Mouse (Mus musculus) liver, embryonic 13.5 days (tissue): ENCODE measurements around the gene Ccdc34. TPM values are rescaled to one million over a fixed set of nuclear protein-coding genes. Genes with fewer than 3 reads are reported as not detected.

Source experiments
- ATAC-seq: fragments of 200-750 bp; cut with Nextera tagmentation; 2 replicates; pipeline ENCODE4 v1.8.0; 2017; ENCODE audit warnings: low read depth, mild to moderate bottlenecking, moderate number of reproducible peaks, moderate library complexity
- DNase-seq: peaks from one replicate; pipeline ENCODE4 v3.0.0; 2022
- H3K27ac ChIP-seq: fragments of 300-500 bp; sonication (generic); 2 replicates; pipeline ENCODE4 v1.5.1; 2015; ENCODE audit warnings: moderate library complexity, mild to moderate bottlenecking, inconsistent platforms
- H3K27me3 ChIP-seq: fragments of 300-500 bp; sonication (generic); 2 replicates; pipeline ENCODE4 v1.6.1; 2015; ENCODE audit warnings: mild to moderate bottlenecking, inconsistent platforms
- H3K36me3 ChIP-seq: fragments of 300-500 bp; sonication (generic); 2 replicates; pipeline ENCODE4 v1.6.1; 2015; ENCODE audit warnings: mild to moderate bottlenecking, inconsistent platforms
- H3K4me1 ChIP-seq: fragments of 300-500 bp; sonication (generic); replicated peaks from 2 replicates; pipeline ENCODE4 v1.6.1; 2015; ENCODE audit warnings: inconsistent platforms
- H3K4me2 ChIP-seq: fragments of 300-500 bp; sonication (generic); 2 replicates; pipeline ENCODE4 v1.6.1; 2015; ENCODE audit warnings: inconsistent platforms, mild to moderate bottlenecking, moderate library complexity
- H3K4me3 ChIP-seq: fragments of 300-500 bp; sonication (generic); replicated peaks from 2 replicates; pipeline ENCODE4 v1.5.1; 2015; ENCODE audit warnings: mild to moderate bottlenecking, inconsistent platforms
- H3K9ac ChIP-seq: fragments of 300-500 bp; sonication (generic); 2 replicates; pipeline ENCODE4 v1.6.1; 2015; ENCODE audit warnings: mild to moderate bottlenecking, inconsistent platforms
- H3K9me3 ChIP-seq: fragments of 300-500 bp; sonication (generic); replicated peaks from 2 replicates; pipeline ENCODE4 v1.6.1; 2016; ENCODE audit warnings: inconsistent platforms
- WGBS: fragments of 180-500 bp; shearing (Covaris S2); methylation state at CpG from one replicate; pipeline ENCODE4 v1.1.7; 2015; ENCODE audit not compliant: insufficient replicate concordance; 5-methylcytosine and 5-hydroxymethylcytosine counted together
- polyA plus RNA-seq: library from polyadenylated mRNA; unstranded; fragments of >200 nt; fragmentation: Nextera tagmentation; extraction: Ambion mirVana; gene quantifications from 2 replicates; pipeline ENCODE4 v1.2.1, GENCODE M21; 2015

Ccdc34 gene
- polyA plus RNA-seq, 1 experiment from 2014 or later: 26.2 TPM

- 79% methylated on average over 2 of the region's 2 CpGs for WGBS
- ATAC-seq (no peak), DNase-seq (no peak)
- Histone ChIP-seq H3K4me1 (no peaks in the 10 kb centered on the region), H3K27me3 (no peaks in the 10 kb centered on the region), H3K4me2 (no peak overlapping the region), H3K9ac (no peak overlapping the region), H3K9me3 (no peaks in the 10 kb centered on the region), H3K27ac (no peak overlapping the region), H3K4me3 (no peak overlapping the region), H3K36me3 (no peaks in the 10 kb centered on the region)
Observed at GRCm38 (mm10) chr2:110156321-110156720, 138.7 kb downstream of the Ccdc34 start.

GRCm38 (mm10) chr2:110165003-110165402, 147.4 kb downstream of the Ccdc34 start:
- H3K9ac ChIP-seq: no peak overlapping the region
- H3K4me2 ChIP-seq: no peak overlapping the region
- no peaks in the 10 kb centered on the region for H3K9me3 ChIP-seq
- DNase-seq (no peak), ATAC-seq (no peak)
- no peak overlapping the region for H3K4me3 ChIP-seq
- H3K36me3 ChIP-seq: no peaks in the 10 kb centered on the region
- H3K27me3 ChIP-seq: no peaks in the 10 kb centered on the region
- H3K27ac ChIP-seq: no peak overlapping the region
- H3K4me1 ChIP-seq: no peaks in the 10 kb centered on the region
- WGBS: 65% methylated on average over 4 of the region's 4 CpGs

- no peaks in the 10 kb centered on the region for H3K9me3 ChIP-seq
- H3K4me3 ChIP-seq: no peak overlapping the region
- 61% methylated on average over 4 of the region's 4 CpGs for WGBS
- H3K9ac ChIP-seq: no peak overlapping the region
- no peaks in the 10 kb centered on the region for H3K4me1 ChIP-seq
- no peak overlapping the region for H3K27ac ChIP-seq
- no peak overlapping the region for H3K4me2 ChIP-seq
- no peak for ATAC-seq
- H3K27me3 ChIP-seq: no peaks in the 10 kb centered on the region
- H3K36me3 ChIP-seq: no peaks in the 10 kb centered on the region
- DNase-seq: no peak
Observed at GRCm38 (mm10) chr2:110167694-110168093, 150.1 kb downstream of the Ccdc34 start.

GRCm38 (mm10) chr2:110168361-110168760, 150.7 kb downstream of the Ccdc34 start:
- no peaks in the 10 kb centered on the region for H3K36me3 ChIP-seq
- no peak overlapping the region for H3K27ac ChIP-seq
- H3K9ac ChIP-seq: no peak overlapping the region
- H3K27me3 ChIP-seq: no peaks in the 10 kb centered on the region
- DNase-seq: no peak
- no peaks in the 10 kb centered on the region for H3K4me1 ChIP-seq
- H3K4me2 ChIP-seq: no peak overlapping the region
- H3K4me3 ChIP-seq: no peak overlapping the region
- no peak for ATAC-seq
- no peaks in the 10 kb centered on the region for H3K9me3 ChIP-seq

- 66% methylated on average over 7 of the region's 7 CpGs for WGBS
- no peak overlapping the region for H3K4me2 ChIP-seq
- H3K36me3 ChIP-seq: no peaks in the 10 kb centered on the region
- H3K27ac ChIP-seq: no peak overlapping the region
- DNase-seq (no peak), ATAC-seq (no peak)
- no peaks in the 10 kb centered on the region for H3K27me3 ChIP-seq
- no peaks in the 10 kb centered on the region for H3K4me1 ChIP-seq
- no peak overlapping the region for H3K4me3 ChIP-seq
- no peaks in the 10 kb centered on the region for H3K9me3 ChIP-seq
- no peak overlapping the region for H3K9ac ChIP-seq
Observed at GRCm38 (mm10) chr2:110172456-110172855, 154.8 kb downstream of the Ccdc34 start.

- Histone ChIP-seq H3K4me1 (no peaks in the 10 kb centered on the region), H3K9me3 (no peaks in the 10 kb centered on the region), H3K4me2 (no peak overlapping the region), H3K9ac (no peak overlapping the region), H3K27ac (no peak overlapping the region), H3K27me3 (no peaks in the 10 kb centered on the region), H3K4me3 (no peak overlapping the region), H3K36me3 (no peaks in the 10 kb centered on the region)
- WGBS: 59% methylated on average over 7 of the region's 7 CpGs
- DNase-seq (no peak), ATAC-seq (no peak)
Observed at GRCm38 (mm10) chr2:110173818-110174247, 156.2 kb downstream of the Ccdc34 start.

GRCm38 (mm10) chr2:110176761-110177400, 159.3 kb downstream of the Ccdc34 start:
- Histone ChIP-seq H3K4me3 (no peak overlapping the region), H3K36me3 (no peaks in the 10 kb centered on the region), H3K4me1 (no peaks in the 10 kb centered on the region), H3K9me3 (no peaks in the 10 kb centered on the region), H3K4me2 (no peak overlapping the region), H3K27me3 (no peaks in the 10 kb centered on the region), H3K9ac (no peak overlapping the region), H3K27ac (no peak overlapping the region)
- WGBS: 45% methylated on average over 2 of the region's 2 CpGs
- no peak for DNase-seq
- ATAC-seq: no peak

- Histone ChIP-seq H3K4me2 (no peak overlapping the region), H3K4me1 (no peaks in the 10 kb centered on the region), H3K9ac (no peak overlapping the region), H3K36me3 (no peaks in the 10 kb centered on the region), H3K9me3 (no peaks in the 10 kb centered on the region), H3K27ac (no peak overlapping the region), H3K4me3 (no peak overlapping the region), H3K27me3 (no peaks in the 10 kb centered on the region)
- WGBS: 35% methylated on average over 2 of the region's 2 CpGs
- ATAC-seq (no peak), DNase-seq (no peak)
Observed at GRCm38 (mm10) chr2:110177406-110177805, 159.8 kb downstream of the Ccdc34 start.

GRCm38 (mm10) chr2:110177879-110178278, 160.3 kb downstream of the Ccdc34 start:
- H3K4me2 ChIP-seq: no peak overlapping the region
- WGBS: 61% methylated on average over 7 of the region's 7 CpGs
- H3K27me3 ChIP-seq: no peaks in the 10 kb centered on the region
- no peaks in the 10 kb centered on the region for H3K36me3 ChIP-seq
- no peaks in the 10 kb centered on the region for H3K9me3 ChIP-seq
- ATAC-seq (no peak), DNase-seq (no peak)
- H3K4me3 ChIP-seq: no peak overlapping the region
- H3K9ac ChIP-seq: no peak overlapping the region
- H3K4me1 ChIP-seq: no peaks in the 10 kb centered on the region
- H3K27ac ChIP-seq: no peak overlapping the region

GRCm38 (mm10) chr2:110179669-110180315, 162.2 kb downstream of the Ccdc34 start:
- H3K4me2 ChIP-seq: no peak overlapping the region
- no peak overlapping the region for H3K27ac ChIP-seq
- no peaks in the 10 kb centered on the region for H3K9me3 ChIP-seq
- no peaks in the 10 kb centered on the region for H3K36me3 ChIP-seq
- H3K4me1 ChIP-seq: no peaks in the 10 kb centered on the region
- DNase-seq: no peak
- H3K9ac ChIP-seq: no peak overlapping the region
- no peak for ATAC-seq
- H3K27me3 ChIP-seq: no peaks in the 10 kb centered on the region
- no peak overlapping the region for H3K4me3 ChIP-seq
- 24% methylated on average over 10 of the region's 10 CpGs for WGBS

GRCm38 (mm10) chr2:110180316-110180670, 162.7 kb downstream of the Ccdc34 start:
- H3K27me3 ChIP-seq: no peaks in the 10 kb centered on the region
- H3K27ac ChIP-seq: no peak overlapping the region
- no peak overlapping the region for H3K4me2 ChIP-seq
- H3K4me1 ChIP-seq: no peaks in the 10 kb centered on the region
- ATAC-seq (no peak), DNase-seq (no peak)
- H3K4me3 ChIP-seq: no peak overlapping the region
- H3K36me3 ChIP-seq: no peaks in the 10 kb centered on the region
- WGBS: 54% methylated on average over 7 of the region's 7 CpGs
- no peak overlapping the region for H3K9ac ChIP-seq
- H3K9me3 ChIP-seq: no peaks in the 10 kb centered on the region

- Histone ChIP-seq H3K27ac (no peak overlapping the region), H3K36me3 (no peaks in the 10 kb centered on the region), H3K27me3 (no peaks in the 10 kb centered on the region), H3K9me3 (no peaks in the 10 kb centered on the region), H3K4me2 (no peak overlapping the region), H3K4me1 (no peaks in the 10 kb centered on the region), H3K9ac (no peak overlapping the region), H3K4me3 (no peak overlapping the region)
- no peak for ATAC-seq
- DNase-seq: no peak
- 48% methylated on average over 6 of the region's 6 CpGs for WGBS
Observed at GRCm38 (mm10) chr2:110181666-110182065, 164.0 kb downstream of the Ccdc34 start.
